Mouse (Mus musculus): ENCODE data around the gene Prkca. TPM values are rescaled to one million over a fixed set of nuclear protein-coding genes. Genes with fewer than 3 reads are reported as not detected.

Gene Prkca
- polyA plus RNA-seq, 1 experiment from 2014 or later: 7.8 TPM

GRCm38 (mm10) chr11:108229176-108229946 lies 114.4 kb downstream of the Prkca start:
- ATAC-seq (ENCODE audit: insufficient number of reproducible peaks, insufficient read depth, low FRiP score, low TSS enrichment, low read depth): no peak
- Histone ChIP-seq H3K4me3 (replicated peaks) (no peak overlapping the region), H3K27ac (no peak overlapping the region), H3K4me2 (no peak overlapping the region), H3K27me3 (no peaks in the 10 kb centered on the region), H3K9me3 (no peaks in the 10 kb centered on the region), H3K9ac (replicated peaks) (no peak overlapping the region), H3K36me3 (no peaks in the 10 kb centered on the region), H3K4me1 (replicated peaks) (peaks cover 16% of the 10 kb centered on the region)
- WGBS: 55% methylated on average over 8 of the region's 8 CpGs

DNA sequence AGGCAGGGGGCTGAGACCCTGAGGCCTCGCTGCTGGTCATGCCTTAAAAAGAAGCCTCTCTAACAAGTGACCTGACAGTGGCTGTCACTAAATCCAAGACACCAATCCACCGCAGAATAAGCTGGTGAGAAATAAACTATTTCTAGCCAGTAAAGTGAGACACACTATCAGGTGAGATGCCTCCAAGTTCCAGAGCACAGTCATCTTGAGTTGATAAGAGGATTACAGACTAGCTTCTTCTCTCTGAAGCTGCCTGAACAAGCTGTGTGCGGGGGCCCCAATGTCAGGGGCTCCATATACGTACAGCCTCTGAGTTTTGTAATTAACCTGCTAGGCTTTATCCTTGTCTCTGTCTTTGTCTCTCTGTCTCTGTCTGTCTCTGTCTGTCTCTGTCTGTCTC lies 115.2 kb downstream of the Prkca start:
- no peak overlapping the region for H3K27ac ChIP-seq
- WGBS: 82% methylated on average over 4 of the region's 4 CpGs
- no peak for ATAC-seq (ENCODE audit: insufficient number of reproducible peaks, insufficient read depth, low FRiP score, low TSS enrichment, low read depth)
- peaks cover 18% of the 10 kb centered on the region for H3K4me1 ChIP-seq (replicated peaks)
- no peak overlapping the region for H3K4me2 ChIP-seq
- H3K36me3 ChIP-seq: no peaks in the 10 kb centered on the region
- no peak overlapping the region for H3K4me3 ChIP-seq (replicated peaks)
- H3K9me3 ChIP-seq: no peaks in the 10 kb centered on the region
- H3K27me3 ChIP-seq: no peaks in the 10 kb centered on the region
- H3K9ac ChIP-seq (replicated peaks): no peak overlapping the region

- no peak for ATAC-seq (ENCODE audit: insufficient number of reproducible peaks, insufficient read depth, low FRiP score, low TSS enrichment, low read depth)
- 75% methylated on average over 5 of the region's 5 CpGs for WGBS
- Histone ChIP-seq H3K4me3 (replicated peaks) (no peak overlapping the region), H3K9me3 (no peaks in the 10 kb centered on the region), H3K36me3 (no peaks in the 10 kb centered on the region), H3K4me2 (no peak overlapping the region), H3K4me1 (replicated peaks) (peaks cover 24% of the 10 kb centered on the region), H3K9ac (replicated peaks) (no peak overlapping the region), H3K27me3 (no peaks in the 10 kb centered on the region), H3K27ac (no peak overlapping the region)
Measured at GRCm38 (mm10) chr11:108226248-108226647, 117.5 kb downstream of the Prkca start.

DNA sequence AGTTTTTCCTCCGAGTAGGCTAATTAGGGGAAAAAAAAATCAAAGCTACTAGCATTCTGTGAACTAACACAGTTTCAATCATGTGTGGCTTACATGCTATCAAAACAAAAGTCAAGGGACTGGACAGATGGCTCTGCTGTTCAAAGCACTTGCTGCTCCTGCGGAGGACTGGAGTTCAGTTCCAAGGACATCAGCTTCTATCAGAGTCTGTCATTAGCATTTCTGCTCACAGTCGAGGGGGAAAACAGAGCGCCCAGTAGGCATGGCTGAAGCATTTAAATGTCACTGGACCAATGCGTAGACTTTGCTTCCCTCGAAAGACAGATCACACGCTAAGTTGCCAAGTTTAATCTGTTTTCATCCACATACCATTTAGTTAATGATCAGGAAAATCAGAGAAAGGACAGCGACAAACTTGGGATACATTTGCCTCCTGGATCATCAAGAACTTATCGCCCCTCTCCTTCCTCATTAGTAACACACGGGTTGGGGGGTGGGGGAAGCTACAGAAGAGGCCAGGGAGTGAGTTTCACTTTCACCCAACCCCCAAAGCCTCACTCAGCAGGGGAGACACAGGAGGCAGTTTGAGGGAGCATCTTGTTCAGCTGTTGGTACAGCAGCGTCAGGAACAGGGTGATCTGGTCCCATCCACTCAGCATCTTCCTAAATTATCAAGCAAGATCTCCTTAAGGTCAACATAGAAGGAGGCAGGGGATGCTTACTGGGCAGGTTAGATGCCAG lies 119.3 kb downstream of the Prkca start:
- Histone ChIP-seq H3K36me3 (no peaks in the 10 kb centered on the region), H3K27ac (no peak overlapping the region), H3K4me3 (replicated peaks) (no peak overlapping the region), H3K9me3 (no peaks in the 10 kb centered on the region), H3K9ac (replicated peaks) (no peak overlapping the region), H3K27me3 (no peaks in the 10 kb centered on the region), H3K4me2 (no peak overlapping the region), H3K4me1 (replicated peaks) (peaks cover 21% of the 10 kb centered on the region)
- ATAC-seq (ENCODE audit: insufficient number of reproducible peaks, insufficient read depth, low FRiP score, low TSS enrichment, low read depth): no peak
- WGBS: 58% methylated on average over 11 of the region's 11 CpGs

DNA sequence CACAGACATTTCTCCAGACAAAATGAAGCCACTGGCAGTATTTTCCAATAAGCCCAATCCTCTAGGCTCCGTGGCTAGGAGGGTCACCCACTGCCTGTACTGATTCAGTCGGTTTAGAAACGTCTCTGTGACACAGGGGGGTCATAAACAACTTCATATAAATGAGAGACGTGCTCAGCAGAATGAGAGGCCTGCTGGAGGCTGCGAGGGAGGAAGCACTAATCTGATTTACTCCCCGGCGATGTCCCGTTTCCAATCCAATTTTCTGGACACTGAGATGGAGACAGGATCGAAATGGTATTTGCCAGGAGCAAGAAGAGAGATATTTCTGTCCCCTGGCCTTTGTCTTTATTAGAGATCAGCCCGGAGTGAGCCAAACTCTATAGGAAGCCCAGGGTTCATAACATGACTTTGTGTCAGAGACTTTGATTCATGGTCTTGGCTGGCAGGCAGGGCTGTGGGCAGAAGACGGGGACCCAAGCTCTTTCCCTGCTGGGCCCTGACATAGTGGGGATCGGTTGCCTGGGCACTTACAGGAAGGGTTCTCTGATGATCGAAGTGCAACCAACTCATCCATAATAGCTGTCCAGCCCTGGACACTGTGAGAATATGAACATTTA lies 120.0 kb downstream of the Prkca start:
- no peak overlapping the region for H3K27ac ChIP-seq
- WGBS: 58% methylated on average over 13 of the region's 13 CpGs
- no peak overlapping the region for H3K4me2 ChIP-seq

GRCm38 (mm10) chr11:108223154-108223553 lies 120.6 kb downstream of the Prkca start:
- Histone ChIP-seq H3K9me3 (no peaks in the 10 kb centered on the region), H3K4me1 (replicated peaks) (peaks cover 14% of the 10 kb centered on the region), H3K27ac (peak overlapping the region; percentile 50; the same call in 1 of the 2 replicates), H3K9ac (replicated peaks) (no peak overlapping the region), H3K36me3 (no peaks in the 10 kb centered on the region), H3K27me3 (no peaks in the 10 kb centered on the region), H3K4me3 (replicated peaks) (no peak overlapping the region), H3K4me2 (no peak overlapping the region)
- ATAC-seq (ENCODE audit: insufficient number of reproducible peaks, insufficient read depth, low FRiP score, low TSS enrichment, low read depth): no peak
- 80% methylated on average over 6 of the region's 6 CpGs for WGBS

More for the DNA sequence above, 120.0 kb downstream of the Prkca start:
- Histone ChIP-seq H3K9me3 (no peaks in the 10 kb centered on the region), H3K9ac (replicated peaks) (no peak overlapping the region), H3K4me1 (replicated peaks) (peaks cover 17% of the 10 kb centered on the region), H3K27me3 (no peaks in the 10 kb centered on the region), H3K36me3 (no peaks in the 10 kb centered on the region), H3K4me3 (replicated peaks) (no peak overlapping the region)
- no peak for ATAC-seq (ENCODE audit: insufficient number of reproducible peaks, insufficient read depth, low FRiP score, low TSS enrichment, low read depth)

DNA sequence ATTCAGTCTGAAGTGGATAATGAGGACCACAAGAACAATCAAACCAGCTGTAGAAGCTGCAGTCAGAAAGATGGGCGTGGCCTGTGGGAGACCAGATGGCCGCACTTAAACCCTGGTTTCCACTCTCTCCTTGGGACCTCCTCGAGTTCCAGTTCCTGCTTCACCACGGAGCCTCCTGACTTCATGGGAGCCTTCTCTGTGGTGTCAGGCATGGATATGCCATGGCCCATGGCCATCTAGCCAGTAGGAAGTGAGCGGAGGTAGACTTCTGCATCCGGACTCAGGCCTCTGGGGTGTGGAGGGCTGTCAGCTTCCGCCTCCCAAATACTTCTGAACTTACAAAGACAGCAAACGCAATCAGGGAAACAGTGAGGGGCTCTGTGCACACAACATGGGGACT lies 121.1 kb downstream of the Prkca start:
- no peak overlapping the region for H3K9ac ChIP-seq (replicated peaks)
- H3K27ac ChIP-seq: peak overlapping the region; percentile 50; the same call in 1 of the 2 replicates
- no peaks in the 10 kb centered on the region for H3K36me3 ChIP-seq
- no peaks in the 10 kb centered on the region for H3K27me3 ChIP-seq
- no peak overlapping the region for H3K4me3 ChIP-seq (replicated peaks)
- no peaks in the 10 kb centered on the region for H3K9me3 ChIP-seq
- 65% methylated on average over 8 of the region's 8 CpGs for WGBS
- no peak overlapping the region for H3K4me2 ChIP-seq
- ATAC-seq (ENCODE audit: insufficient number of reproducible peaks, insufficient read depth, low FRiP score, low TSS enrichment, low read depth): no peak
- peaks cover 14% of the 10 kb centered on the region for H3K4me1 ChIP-seq (replicated peaks)

DNA sequence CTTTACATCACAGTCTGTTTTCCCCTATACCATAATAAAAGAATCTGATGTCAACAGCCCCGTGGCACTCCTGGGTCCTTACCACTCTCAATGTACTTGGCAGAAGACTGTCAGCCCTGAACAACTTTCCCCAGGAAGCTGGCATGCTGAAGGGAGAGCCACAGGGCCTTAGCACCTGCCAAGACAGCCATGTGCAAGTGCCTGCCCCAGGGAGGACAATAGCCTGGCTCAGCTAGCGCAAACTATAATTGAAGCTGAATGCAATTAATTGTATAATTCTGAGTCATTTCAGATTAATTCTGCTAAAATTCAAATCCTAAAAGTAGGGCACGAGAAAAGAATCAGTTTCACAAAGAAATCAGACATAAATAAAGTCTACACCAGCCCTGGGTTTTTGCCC lies 121.7 kb downstream of the Prkca start:
- H3K27me3 ChIP-seq: no peaks in the 10 kb centered on the region
- 91% methylated on average over 3 of the region's 3 CpGs for WGBS
- H3K4me1 ChIP-seq (replicated peaks): peaks cover 14% of the 10 kb centered on the region
- no peak overlapping the region for H3K4me3 ChIP-seq (replicated peaks)
- H3K36me3 ChIP-seq: no peaks in the 10 kb centered on the region
- H3K4me2 ChIP-seq: no peak overlapping the region
- no peaks in the 10 kb centered on the region for H3K9me3 ChIP-seq
- no peak overlapping the region for H3K27ac ChIP-seq
- H3K9ac ChIP-seq (replicated peaks): no peak overlapping the region
- no peak for ATAC-seq (ENCODE audit: insufficient number of reproducible peaks, insufficient read depth, low FRiP score, low TSS enrichment, low read depth)

DNA sequence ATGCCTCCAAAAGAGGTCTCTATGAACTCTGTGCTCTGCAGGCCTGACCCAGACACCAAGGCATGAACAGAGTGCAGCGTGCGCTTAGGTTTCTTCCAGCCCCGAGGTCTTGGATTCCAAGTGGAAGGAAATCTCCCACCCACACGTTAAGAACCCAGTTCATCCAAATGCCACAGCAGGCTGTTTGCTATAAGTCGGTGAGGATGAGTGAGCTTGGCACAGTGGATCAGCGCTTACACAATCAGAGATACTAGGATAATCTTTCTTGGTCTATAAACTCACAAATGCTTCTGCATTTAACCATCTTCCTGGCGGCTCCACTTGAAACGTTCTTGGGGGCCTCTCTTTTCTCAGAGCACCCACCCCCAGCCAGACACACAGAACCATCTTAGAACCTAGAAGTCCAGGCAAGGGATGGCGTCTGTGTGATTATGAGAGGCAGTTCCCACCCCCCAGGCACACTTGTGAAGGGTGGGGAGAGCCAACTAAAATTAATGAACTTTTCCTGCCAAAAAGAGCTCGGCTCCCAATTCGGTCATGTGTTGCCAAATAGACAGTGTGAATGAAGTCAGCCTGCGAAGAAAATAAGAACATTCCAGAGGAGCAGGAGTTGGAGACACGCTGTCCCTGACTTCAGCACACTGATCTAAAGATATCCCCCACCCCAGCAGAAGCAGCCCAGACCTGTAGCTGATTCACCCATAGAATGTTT lies 122.4 kb downstream of the Prkca start:
- ATAC-seq (ENCODE audit: insufficient number of reproducible peaks, insufficient read depth, low FRiP score, low TSS enrichment, low read depth): no peak
- H3K4me2 ChIP-seq: no peak overlapping the region
- no peaks in the 10 kb centered on the region for H3K36me3 ChIP-seq
- no peak overlapping the region for H3K9ac ChIP-seq (replicated peaks)
- 88% methylated on average over 13 of the region's 13 CpGs for WGBS
- no peak overlapping the region for H3K27ac ChIP-seq
- H3K9me3 ChIP-seq: no peaks in the 10 kb centered on the region
- H3K4me1 ChIP-seq (replicated peaks): peaks cover 16% of the 10 kb centered on the region
- no peaks in the 10 kb centered on the region for H3K27me3 ChIP-seq
- no peak overlapping the region for H3K4me3 ChIP-seq (replicated peaks)

GRCm38 (mm10) chr11:108220605-108221004 lies 123.1 kb downstream of the Prkca start:
- H3K36me3 ChIP-seq: no peaks in the 10 kb centered on the region
- H3K4me3 ChIP-seq (replicated peaks): no peak overlapping the region
- peaks cover 23% of the 10 kb centered on the region for H3K4me1 ChIP-seq (replicated peaks)
- H3K9me3 ChIP-seq: no peaks in the 10 kb centered on the region
- H3K27ac ChIP-seq: no peak overlapping the region
- 84% methylated on average over 5 of the region's 5 CpGs for WGBS
- ATAC-seq (ENCODE audit: insufficient number of reproducible peaks, insufficient read depth, low FRiP score, low TSS enrichment, low read depth): no peak
- H3K27me3 ChIP-seq: no peaks in the 10 kb centered on the region
- H3K9ac ChIP-seq (replicated peaks): no peak overlapping the region
- no peak overlapping the region for H3K4me2 ChIP-seq

DNA sequence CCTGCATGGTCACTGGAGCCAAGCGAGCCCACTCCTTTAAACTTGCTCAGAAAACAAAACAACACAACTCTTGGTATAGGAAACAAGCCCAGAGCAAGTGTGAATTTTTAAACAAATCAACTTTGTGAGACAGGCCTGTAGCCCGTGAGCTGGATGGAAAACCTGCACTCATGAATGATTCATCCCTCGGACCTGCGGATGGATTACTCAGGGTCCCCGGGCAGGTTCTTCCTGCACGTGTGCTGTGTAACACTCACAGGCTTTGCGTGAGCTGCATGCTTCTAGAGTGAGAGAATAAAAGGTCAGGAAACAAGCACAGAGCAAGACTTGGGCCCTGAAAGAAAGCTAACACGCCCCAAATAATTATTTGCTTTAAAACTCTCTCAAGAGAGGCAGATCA lies 126.7 kb downstream of the Prkca start:
- 84% methylated on average over 8 of the region's 8 CpGs for WGBS
- peak overlapping the region; percentile 72; the same call in 1 of the 2 replicates for H3K27ac ChIP-seq
- H3K4me2 ChIP-seq: no peak overlapping the region

More for the DNA sequence above, 126.7 kb downstream of the Prkca start:
- no peak for ATAC-seq (ENCODE audit: insufficient number of reproducible peaks, insufficient read depth, low FRiP score, low TSS enrichment, low read depth)
- H3K27me3 ChIP-seq: no peaks in the 10 kb centered on the region
- H3K9me3 ChIP-seq: no peaks in the 10 kb centered on the region
- no peaks in the 10 kb centered on the region for H3K36me3 ChIP-seq
- peaks cover 26% of the 10 kb centered on the region for H3K4me1 ChIP-seq (replicated peaks)
- no peak overlapping the region for H3K4me3 ChIP-seq (replicated peaks)
- no peak overlapping the region for H3K9ac ChIP-seq (replicated peaks)

Measured in limb, embryonic 12.5 days (tissue).